Mouse (Mus musculus) kidney, adult 2 months (tissue): Measurements from ENCODE around the gene Mtr. TPM values are rescaled to one million over a fixed set of nuclear protein-coding genes. Genes with fewer than 3 reads are reported as not detected.

Experiments used
- DNase-seq: peaks from one replicate; pipeline ENCODE4 v3.0.0; 2021
- H3K27ac ChIP-seq: fragments of 200-500 bp; 2 replicates; pipeline ENCODE4 v1.5.1; 2012; ENCODE audit warnings: low read depth, low read length, control low read depth, inconsistent platforms; ENCODE audit not compliant: insufficient read depth
- H3K27me3 ChIP-seq: fragments of 200-500 bp; replicated peaks from 2 replicates; pipeline ENCODE4 v1.6.1; 2012; ENCODE audit warnings: mild to moderate bottlenecking, moderate library complexity, low read length, inconsistent platforms; ENCODE audit not compliant: control insufficient read depth, insufficient read depth
- H3K36me3 ChIP-seq: fragments of 200-500 bp; 2 replicates; pipeline ENCODE4 v1.6.1; 2012; ENCODE audit warnings: mild to moderate bottlenecking, moderate library complexity, low read length, inconsistent platforms; ENCODE audit not compliant: control insufficient read depth, insufficient read depth
- H3K4me1 ChIP-seq: fragments of 200-500 bp; 2 replicates; pipeline ENCODE4 v1.6.1; 2011; ENCODE audit warnings: low read length; ENCODE audit not compliant: control insufficient read depth, insufficient read depth
- H3K4me3 ChIP-seq: fragments of 200-500 bp; 2 replicates; pipeline ENCODE4 v1.5.1; 2011; ENCODE audit warnings: mild to moderate bottlenecking, low read depth, low read length, control low read depth; ENCODE audit not compliant: insufficient read depth
- CTCF ChIP-seq: fragments of 200-500 bp; conservative IDR thresholded peaks from 2 replicates; pipeline ENCODE4 v1.5.1; 2011; ENCODE audit warnings: low read depth, mild to moderate bottlenecking, control low read depth, low read length, moderate library complexity, mixed read lengths; ENCODE audit not compliant: insufficient read depth, insufficient read length
- POLR2A ChIP-seq: fragments of 200-500 bp; IDR thresholded peaks from one replicate; pipeline ENCODE4 v1.6.1; 2011; ENCODE audit warnings: low read depth, low read length, control low read depth
- WGBS: fragments of 180-500 bp; shearing (Covaris S2); methylation state at CpG from one replicate; pipeline ENCODE4 v1.1.7; 2018; 5-methylcytosine and 5-hydroxymethylcytosine counted together
- polyA plus RNA-seq: library from polyadenylated mRNA; depleted of rRNA; stranded (reverse); fragments of >200 nt; gene quantifications from 2 replicates; pipeline ENCODE4 v1.2.3, GENCODE M21; 2012; rRNA removed

Gene Mtr
- polyA plus RNA-seq, 1 experiment: 6.6 TPM

- DNase-seq: no peak
- H3K27me3 ChIP-seq: no peaks in the 10 kb centered on the region
- no peak overlapping the region for H3K27ac ChIP-seq
- no peak for TF ChIP-seq POLR2A
- TF ChIP-seq CTCF: no peak
- H3K4me3 ChIP-seq: no peak overlapping the region
- no peaks in the 10 kb centered on the region for H3K36me3 ChIP-seq
- no peaks in the 10 kb centered on the region for H3K4me1 ChIP-seq
- 68% methylated on average over 7 of the region's 7 CpGs for WGBS
These were observed 124.4 kb downstream of the Mtr start for GRCm38 (mm10) chr13:12133549-12133948.

Other genes with a start within 250 kb of the Mtr start
- gene Ryr2, start 151.2 kb downstream of the Mtr start, polyA plus RNA-seq: 0.13 and 0.16 TPM in 2 replicates
- 2.3 and 25.0 TPM in 2 replicates for gene Actn2, start 82.6 kb upstream of the Mtr start, polyA plus RNA-seq
- 16.0 and 19.5 TPM in 2 replicates for gene Heatr1, start 136.9 kb upstream of the Mtr start, polyA plus RNA-seq
- gene Lgals8, start 206.8 kb upstream of the Mtr start, polyA plus RNA-seq: 34.6 and 40.3 TPM in 2 replicates